Mouse (Mus musculus): ENCODE data around the gene Gm9125. TPM values are rescaled to one million over a fixed set of nuclear protein-coding genes. Genes with fewer than 3 reads are reported as not detected.
"Not testable (repeated sequence)": the region's sequence is repeated elsewhere in the genome, so short reads cannot be mapped to it uniquely, and the experiment has no call there.

The Gm9125 gene
- polyA plus RNA-seq (2017; shearing (Covaris generic)), result not detected

GRCm38 (mm10) chr3:94054785-94055184, at the start of gene Gm9125:
TSS of gene Gm9125 (minus strand) at chr3:94054885.
- not testable (repeated sequence) for ATAC-seq

GRCm38 (mm10) chr3:94072544-94072943, 17.9 kb upstream of the Gm9125 start, which contains the start of gene Gm10697:
TSS of gene Gm10697 (minus strand) at chr3:94072644.
- ATAC-seq, result not testable (repeated sequence)

- ATAC-seq, result not testable (repeated sequence)
These were observed 5.0 kb downstream of the Gm9125 start for GRCm38 (mm10) chr3:94049566-94050121.

- not testable (repeated sequence) for ATAC-seq
These were observed 16.4 kb downstream of the Gm9125 start for GRCm38 (mm10) chr3:94038241-94038640.

GRCm38 (mm10) chr3:94034400-94034799, 20.3 kb downstream of the Gm9125 start:
- not testable (repeated sequence) for ATAC-seq

Other genes starting within 250 kb of the Gm9125 start
- not detected for gene Tdpoz3, start 228.9 kb downstream of the Gm9125 start, polyA plus RNA-seq (2017; shearing (Covaris generic))
- not detected for gene Gm9117, start 111.3 kb downstream of the Gm9125 start, polyA plus RNA-seq (2017; shearing (Covaris generic))
- not detected for gene Tdpoz5, start 93.6 kb downstream of the Gm9125 start, polyA plus RNA-seq (2017; shearing (Covaris generic))
- gene Gm10697, start 17.8 kb upstream of the Gm9125 start, polyA plus RNA-seq (2017; shearing (Covaris generic)), result not detected
- gene Gm10696, start 123.3 kb upstream of the Gm9125 start, polyA plus RNA-seq (2017; shearing (Covaris generic)), result not detected
- not detected for gene Gm5286, start 141.8 kb upstream of the Gm9125 start, polyA plus RNA-seq (2017; shearing (Covaris generic))
- gene Gm4778, start 209.2 kb upstream of the Gm9125 start, polyA plus RNA-seq (2017; shearing (Covaris generic)), result not detected